Mouse (Mus musculus) 3T3-L1 (cell line): ENCODE measurements around the gene Klhl12.
"Not testable (repeated sequence)": the region's sequence is repeated elsewhere in the genome, so short reads cannot be mapped to it uniquely, and the experiment has no call there.

ENCODE experiments used
- DNase-seq: peaks from one replicate; pipeline ENCODE4 v3.0.0-alpha.2; 2015; ENCODE audit warnings: low read depth, low spot score

Gene Klhl12

GRCm38 (mm10) chr1:134448537-134448936, 6.8 kb upstream of the Klhl12 start:
- DNase-seq: not testable (repeated sequence)

DNA sequence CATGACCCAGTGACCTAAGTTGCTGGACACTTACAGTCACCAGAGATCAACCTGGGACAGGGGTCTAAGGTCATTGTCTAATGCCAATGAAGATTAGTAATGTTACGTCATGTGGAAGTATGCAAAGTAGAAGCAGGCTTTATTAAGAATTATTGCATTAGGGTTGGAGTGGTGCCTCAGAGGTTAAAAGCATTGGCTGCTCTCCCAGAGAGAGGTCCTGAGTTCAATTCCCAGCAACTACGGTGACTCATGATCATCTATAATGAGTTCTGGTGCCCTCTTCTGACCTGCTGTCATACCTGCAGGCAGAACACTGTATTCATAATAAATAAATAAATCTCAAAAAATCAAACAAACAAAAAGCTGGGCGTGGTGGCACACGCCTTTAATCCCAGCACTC, 5.1 kb upstream of the Klhl12 start:
- peak; percentile 50 for DNase-seq

- DNase-seq: peak; percentile 71
These were observed 4.3 kb upstream of the Klhl12 start for GRCm38 (mm10) chr1:134450986-134451385.

DNA sequence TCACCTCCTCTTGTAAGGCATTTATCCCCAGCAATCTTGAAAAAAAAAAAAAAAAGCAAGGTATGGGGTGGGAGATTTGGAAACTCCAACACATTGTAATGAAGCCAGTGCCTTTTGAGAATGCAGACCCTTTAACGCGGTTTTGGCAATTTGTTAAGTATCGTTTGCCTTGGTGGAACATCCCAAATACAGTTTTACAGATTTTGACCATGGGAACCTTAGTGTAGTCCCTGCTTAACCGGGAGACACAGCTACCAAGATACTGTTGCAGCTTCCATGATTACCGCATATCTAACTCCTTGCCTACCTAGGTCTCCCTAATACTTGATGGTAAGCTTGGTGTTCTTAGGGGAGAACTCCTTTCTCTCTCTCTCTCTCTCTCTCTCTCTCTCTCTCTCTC, 729 bp downstream of the Klhl12 start:
- peak; percentile 16 for DNase-seq

- DNase-seq: no peak
These were observed 2.9 kb downstream of the Klhl12 start for GRCm38 (mm10) chr1:134458139-134458727.

DNA sequence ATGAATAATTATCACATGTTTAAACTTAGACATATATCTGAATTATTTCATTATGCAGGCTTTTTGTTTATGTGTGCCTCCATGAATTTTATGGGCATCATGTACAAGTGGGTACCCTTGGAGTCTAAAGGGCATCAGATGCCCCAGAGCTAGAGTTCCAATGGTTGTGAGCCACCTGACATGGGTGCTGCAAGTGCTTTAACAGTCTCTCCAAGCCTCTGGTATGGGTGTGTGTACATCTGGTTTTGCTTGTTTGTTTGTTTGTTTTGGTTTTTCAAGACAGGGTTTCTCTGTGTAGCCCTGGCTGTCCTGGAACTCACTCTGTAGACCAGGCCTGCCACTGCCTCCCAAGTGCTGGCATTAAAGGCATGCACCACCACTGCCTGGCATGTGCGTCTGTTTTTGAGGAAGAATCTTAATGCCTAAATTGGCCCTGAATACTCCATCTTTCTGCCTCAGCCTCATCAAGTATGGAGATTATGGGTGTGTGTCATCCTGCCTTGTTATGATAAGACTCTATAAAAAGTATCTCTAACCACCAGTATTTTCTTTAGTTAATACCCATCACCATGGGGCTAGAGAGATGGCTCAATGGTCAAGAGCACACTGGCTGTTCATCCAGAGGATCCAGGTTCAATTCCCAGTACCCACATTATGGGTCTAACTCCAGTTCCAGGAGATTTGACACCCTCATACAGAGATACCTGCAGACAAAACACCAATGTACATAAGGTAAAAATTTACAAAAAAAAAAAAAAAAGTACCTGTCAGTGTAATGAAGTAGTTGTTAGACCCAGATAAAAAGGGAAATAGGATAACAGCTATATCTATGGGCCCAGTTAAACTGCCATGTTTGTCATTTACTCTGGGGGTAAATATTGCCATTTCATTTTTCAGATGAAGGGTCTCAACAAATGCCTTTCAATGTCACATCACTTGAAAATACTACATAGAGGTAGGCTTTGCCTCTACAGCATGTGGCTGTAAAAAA, 5.3 kb downstream of the Klhl12 start:
- DNase-seq: no peak

GRCm38 (mm10) chr1:134484623-134485022, 29.3 kb downstream of the Klhl12 start:
- no peak for DNase-seq

DNA sequence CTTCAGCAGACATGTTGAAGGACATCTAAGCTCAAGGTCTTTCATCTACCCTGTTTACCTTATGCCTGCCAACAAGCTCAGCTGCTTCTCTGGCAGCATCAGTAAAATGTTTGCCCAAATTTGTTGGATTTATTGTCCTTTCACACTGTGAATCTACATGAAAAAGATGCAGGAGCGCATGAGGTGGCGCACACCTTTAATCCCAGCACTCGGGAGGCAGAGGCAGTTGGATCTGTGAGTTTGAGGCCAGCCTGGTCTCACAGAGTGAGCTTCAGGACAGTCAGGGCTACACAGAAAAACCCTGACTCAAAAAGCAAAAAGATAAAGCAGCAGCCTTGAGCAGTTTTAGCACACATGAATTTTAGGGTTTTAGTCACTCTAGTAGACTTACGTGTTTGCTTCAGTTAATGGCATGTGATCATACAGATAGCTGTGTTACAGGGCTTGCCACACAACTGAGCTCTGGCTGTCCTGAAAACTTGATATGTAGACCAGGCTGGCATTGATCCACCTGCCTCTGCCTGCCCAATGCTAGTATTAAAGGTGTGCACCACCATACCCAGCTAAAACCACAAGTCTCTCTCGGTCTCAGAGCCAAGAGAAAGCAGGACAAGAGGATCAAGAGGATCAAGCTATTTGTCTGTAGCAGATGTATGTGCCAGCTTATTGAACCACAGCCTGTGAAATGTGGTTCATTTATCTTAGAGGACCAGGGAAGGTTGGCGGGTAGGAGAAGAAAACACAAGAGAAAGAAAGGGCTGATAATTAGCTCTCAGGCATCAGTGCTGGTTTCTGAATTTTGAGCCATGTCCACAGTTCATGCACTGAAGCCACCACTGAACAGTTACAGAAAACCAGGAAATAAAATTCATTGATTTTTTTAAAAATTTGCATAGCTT, 35.8 kb downstream of the Klhl12 start:
- no peak for DNase-seq

GRCm38 (mm10) chr1:134492276-134492675, 36.9 kb downstream of the Klhl12 start:
- no peak for DNase-seq

GRCm38 (mm10) chr1:134493496-134493895, 38.2 kb downstream of the Klhl12 start:
- DNase-seq: peak; percentile 66

GRCm38 (mm10) chr1:134493956-134494355, 38.6 kb downstream of the Klhl12 start:
- no peak for DNase-seq

DNA sequence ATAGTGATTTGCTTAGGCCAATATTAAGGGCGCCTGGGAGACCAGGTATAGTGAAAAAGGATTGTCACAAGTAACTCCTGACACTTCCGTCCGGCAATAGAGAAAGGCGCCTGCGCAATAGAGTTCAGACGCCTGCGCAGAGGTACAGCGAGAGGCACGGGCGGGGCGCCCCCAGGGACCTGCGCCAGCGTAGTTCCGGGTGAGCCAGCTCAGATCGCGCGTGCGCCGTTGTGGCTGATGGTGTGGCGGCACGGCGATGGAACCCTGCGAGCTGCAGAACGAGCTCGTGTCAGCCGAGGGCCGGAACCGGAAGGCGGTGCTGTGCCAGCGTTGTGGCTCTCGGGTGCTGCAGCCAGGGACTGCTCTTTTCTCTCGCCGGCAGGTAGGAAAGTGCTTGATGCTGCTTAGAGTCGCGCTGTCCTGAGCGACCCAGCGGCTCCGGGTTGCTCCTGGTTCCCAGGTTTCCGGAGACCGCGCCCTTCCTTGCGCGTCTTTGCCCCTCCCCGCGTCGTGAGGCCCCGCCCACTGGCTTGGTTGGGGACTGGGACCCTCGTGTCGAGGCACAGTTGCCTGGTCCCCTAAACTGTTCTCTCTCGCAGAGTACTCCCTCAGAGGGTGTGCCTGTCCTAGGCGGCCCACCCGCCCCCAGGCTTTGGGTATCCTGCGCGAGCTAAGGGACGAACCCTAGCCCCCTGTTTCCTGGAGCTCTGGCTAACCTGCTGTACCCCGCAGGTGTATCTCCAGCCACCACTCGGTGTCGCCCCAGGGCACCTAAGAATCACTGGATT, 39.3 kb downstream of the Klhl12 start, which contains the start of gene Rabif:
TSS of gene Rabif (plus strand) at position 221 of the 788 bp plus-strand sequence.
- peak; percentile 98 for DNase-seq

- DNase-seq: peak; percentile 64
These were observed 39.8 kb downstream of the Klhl12 start for GRCm38 (mm10) chr1:134495216-134495539.

DNA sequence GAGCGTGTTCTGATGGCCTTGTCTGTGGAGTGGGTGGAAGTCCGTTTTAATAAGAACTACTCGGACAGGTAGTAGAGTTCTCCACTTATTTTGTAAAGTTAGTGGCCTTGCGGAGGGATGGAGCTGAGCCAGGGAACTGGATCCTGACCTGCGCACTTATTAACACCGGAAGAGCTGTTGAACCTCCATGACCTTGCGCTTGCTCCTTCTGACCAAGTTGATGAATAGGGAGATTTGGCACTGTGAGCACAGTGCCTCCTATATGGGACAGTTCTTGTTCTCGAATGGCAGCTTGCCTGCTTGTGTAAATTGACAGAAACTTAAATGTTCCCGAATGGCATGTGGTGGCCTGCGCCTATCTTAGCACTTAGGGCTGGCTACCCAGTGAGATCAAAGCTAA, 40.7 kb downstream of the Klhl12 start:
- DNase-seq: no peak

GRCm38 (mm10) chr1:134500916-134501315, 45.6 kb downstream of the Klhl12 start:
- DNase-seq: no peak

DNA sequence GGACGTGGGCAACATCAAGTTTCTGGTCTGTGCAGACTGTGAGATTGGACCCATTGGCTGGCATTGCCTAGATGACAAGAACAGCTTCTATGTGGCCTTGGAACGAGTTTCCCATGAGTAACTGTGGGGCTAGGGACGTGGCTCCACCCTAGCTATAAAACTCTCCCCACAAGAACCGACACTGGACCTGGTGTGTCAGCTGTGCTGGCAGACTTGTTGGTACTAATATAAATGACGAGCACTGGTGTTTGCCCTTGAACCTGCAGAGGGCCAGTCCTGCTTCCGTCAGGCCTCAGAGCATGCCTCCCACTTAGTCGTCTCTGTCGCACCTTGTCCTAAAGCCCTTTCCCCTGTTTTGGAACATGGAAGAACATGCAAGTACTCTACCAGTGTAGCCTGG, 50.9 kb downstream of the Klhl12 start:
- DNase-seq: no peak

DNA sequence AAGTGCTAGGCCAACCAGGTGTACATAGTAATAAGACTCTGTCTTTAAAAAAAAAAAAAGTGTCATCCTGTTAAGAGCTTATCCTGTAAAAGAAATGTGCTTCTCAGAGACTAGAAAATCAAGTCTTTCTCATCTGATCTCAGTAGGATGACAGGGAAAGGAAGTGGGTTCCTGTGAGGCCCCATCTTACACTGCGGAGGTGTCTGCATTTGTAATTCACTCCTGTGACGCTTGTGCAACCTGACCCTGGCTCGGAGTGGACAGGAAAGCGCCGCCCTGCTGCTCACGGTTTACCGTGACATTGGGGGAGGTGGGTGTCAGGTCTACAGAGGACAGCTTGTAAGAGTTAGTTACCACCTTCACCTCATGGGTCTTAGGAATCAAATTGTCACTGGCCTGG, 54.7 kb downstream of the Klhl12 start:
- DNase-seq: no peak

- no peak for DNase-seq
These were observed 56.9 kb downstream of the Klhl12 start for GRCm38 (mm10) chr1:134512183-134512582.

DNA sequence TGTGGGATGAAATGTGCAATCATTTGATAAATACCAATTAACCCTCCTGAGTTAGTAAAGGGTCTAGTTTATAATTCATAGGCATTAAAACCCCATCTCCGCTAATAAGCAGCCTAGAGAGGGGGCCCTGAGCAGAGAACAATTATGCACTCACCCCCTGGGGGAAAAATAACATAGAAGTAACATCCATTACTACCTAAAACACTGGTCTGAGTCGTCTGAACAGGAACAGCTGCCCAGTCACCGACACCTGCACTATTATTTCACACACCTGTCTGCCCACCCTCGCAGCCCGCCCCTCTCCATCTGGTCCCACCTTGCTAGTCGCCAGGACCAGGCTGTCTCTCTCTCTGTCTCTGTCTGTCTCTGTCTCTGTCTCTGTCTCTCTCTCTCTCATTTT, 57.3 kb downstream of the Klhl12 start:
- DNase-seq: no peak

DNA sequence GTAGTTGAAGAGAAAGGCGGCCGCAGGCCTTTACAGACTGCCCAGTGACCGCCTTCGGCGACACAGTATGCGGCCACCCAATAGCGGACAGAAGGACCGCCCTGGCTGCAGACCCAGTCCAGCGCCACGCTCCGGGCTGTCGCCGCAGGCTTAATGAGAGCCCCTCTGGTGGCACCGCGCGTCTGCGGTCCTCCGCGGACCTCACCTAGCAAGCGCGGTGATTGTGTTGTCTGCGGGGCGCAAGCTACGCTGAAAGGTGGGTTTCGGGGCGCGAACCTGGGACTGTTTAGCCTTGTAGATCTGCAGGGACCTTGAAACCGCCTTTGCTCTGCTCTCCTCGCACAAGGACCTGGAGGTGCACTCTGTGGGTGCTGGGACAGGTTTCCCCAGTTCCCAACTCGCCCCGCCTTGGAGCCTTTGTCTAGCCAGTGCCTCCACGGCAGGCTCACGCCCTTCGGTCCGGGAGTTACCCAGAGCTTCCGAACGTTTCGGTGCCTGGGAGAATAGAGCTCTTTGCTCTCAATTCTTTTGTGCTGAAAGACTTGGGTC, 58.1 kb downstream of the Klhl12 start:
- DNase-seq: no peak
